Mouse (Mus musculus) kidney, adult 9 months (tissue): ENCODE measurements around the gene Ddx39b.

ENCODE experiments used
- DNase-seq: peaks from one replicate; pipeline ENCODE4 v3.0.0; 2022

Gene Ddx39b

GRCm38 (mm10) chr17:35220156-35220952 lies 21.2 kb upstream of the Ddx39b start, which contains the start of gene Gm16181:
Gene Gm16181, plus strand, starts transcription at chr17:35220834.
- peak; percentile 24 for DNase-seq

- DNase-seq: no peak
Measured at GRCm38 (mm10) chr17:35222299-35222698, 19.2 kb upstream of the Ddx39b start.

- no peak for DNase-seq
Measured at GRCm38 (mm10) chr17:35224641-35225040, 16.9 kb upstream of the Ddx39b start.

- no peak for DNase-seq
Measured at GRCm38 (mm10) chr17:35225456-35225855, 16.1 kb upstream of the Ddx39b start.

GRCm38 (mm10) chr17:35226561-35227046 lies 14.9 kb upstream of the Ddx39b start:
- no peak for DNase-seq

- DNase-seq: peak; percentile 14
Measured at GRCm38 (mm10) chr17:35231022-35231421, 10.5 kb upstream of the Ddx39b start.

GRCm38 (mm10) chr17:35232043-35232442 lies 9.5 kb upstream of the Ddx39b start:
- peak; percentile 86 for DNase-seq

GRCm38 (mm10) chr17:35232659-35233058 lies 8.9 kb upstream of the Ddx39b start:
- peak; percentile 31 for DNase-seq

- peak; percentile 50 for DNase-seq
Measured at GRCm38 (mm10) chr17:35233114-35233980, 8.2 kb upstream of the Ddx39b start, which contains the start of gene Atp6v1g2. Gene Atp6v1g2, plus strand, starts transcription at chr17:35233660.

GRCm38 (mm10) chr17:35234090-35234489 lies 7.5 kb upstream of the Ddx39b start:
- peak; percentile 11 for DNase-seq

GRCm38 (mm10) chr17:35234903-35235302 lies 6.6 kb upstream of the Ddx39b start:
- DNase-seq: peak; percentile 41

GRCm38 (mm10) chr17:35235614-35236389 lies 5.7 kb upstream of the Ddx39b start, which contains the start of gene Nfkbil1:
Gene Nfkbil1, minus strand, starts transcription at chr17:35235792.
- peak; percentile 95 for DNase-seq

- DNase-seq: peak; percentile 98
Measured at GRCm38 (mm10) chr17:35236390-35236746, 5.2 kb upstream of the Ddx39b start.

GRCm38 (mm10) chr17:35236996-35237395 lies 4.5 kb upstream of the Ddx39b start:
- no peak for DNase-seq

- no peak for DNase-seq
Measured at GRCm38 (mm10) chr17:35237504-35237903, 4.0 kb upstream of the Ddx39b start.

GRCm38 (mm10) chr17:35239700-35240099 lies 1.8 kb upstream of the Ddx39b start:
- no peak for DNase-seq

GRCm38 (mm10) chr17:35240384-35241304 lies 902 bp upstream of the Ddx39b start:
- DNase-seq: peak; percentile 74

- peak; percentile 90 for DNase-seq
Measured at GRCm38 (mm10) chr17:35242015-35242941, 732 bp downstream of the Ddx39b start.

- peak; percentile 66 for DNase-seq
Measured at GRCm38 (mm10) chr17:35243086-35243485, 1.5 kb downstream of the Ddx39b start.

- peak; percentile 65 for DNase-seq
Measured at GRCm38 (mm10) chr17:35244999-35245398, 3.5 kb downstream of the Ddx39b start.
